Mouse (Mus musculus) layer of hippocampus, adult 2 months (tissue): Measurements from ENCODE around the gene Hist1h4c. TPM values are rescaled to one million over a fixed set of nuclear protein-coding genes. Genes with fewer than 3 reads are reported as not detected.
A peak's percentile ranks its signal among the peaks of the same experiment; 100 is the strongest.

Experiments used
- DNase-seq, 2 experiments: peaks; one replicate each; pipeline ENCODE4 v3.0.0; 2022; ENCODE audit warnings: low spot score in 2 of 2
- H3K27ac ChIP-seq: fragments of 200-600 bp; 2 replicates; pipeline ENCODE4 v1.8.1; 2022
- H3K4me3 ChIP-seq: fragments of 200-600 bp; 2 replicates; pipeline ENCODE4 v1.8.1; 2022; ENCODE audit warnings: mild to moderate bottlenecking
- CTCF ChIP-seq: fragments of 200-600 bp; conservative IDR thresholded peaks from 2 replicates; pipeline ENCODE4 v1.8.1; 2022; ENCODE audit warnings: antibody characterized with exemption, mild to moderate bottlenecking, moderate library complexity
- total RNA-seq, 2 experiments: library from RNA; stranded (reverse); gene quantifications; 2 replicates each; pipeline ENCODE4 v1.2.3; 2021

The Hist1h4c gene
- total RNA-seq, 2 experiments from 2014 or later: 108 to 115 TPM

- no peak for TF ChIP-seq CTCF
- DNase-seq: no peak
- Histone ChIP-seq H3K4me3 (peak overlapping the region; percentile 45; the same call in 1 of the 2 replicates), H3K27ac (peak overlapping the region; percentile 63; the same call in 1 of the 2 replicates)
Observed at GRCm38 (mm10) chr13:23698996-23699395, 742 bp upstream of the Hist1h4c start.

- peak in 1 of 2 experiments; percentile 57 for DNase-seq
- Histone ChIP-seq H3K27ac (peak overlapping the region; percentile 86), H3K4me3 (peak overlapping the region; percentile 63)
- peak; percentile 85 for TF ChIP-seq CTCF
Observed at GRCm38 (mm10) chr13:23697491-23698299, 559 bp downstream of the Hist1h4c start.

- H3K27ac ChIP-seq: no peak overlapping the region
- DNase-seq: no peak
- no peak overlapping the region for H3K4me3 ChIP-seq
- TF ChIP-seq CTCF: no peak
Observed at GRCm38 (mm10) chr13:23696061-23696474, 2.2 kb downstream of the Hist1h4c start.

- no peak within 1 kb of the TSS for H3K4me3 ChIP-seq
- no peak within 1 kb of the TSS for H3K27ac ChIP-seq
- no peak for DNase-seq
- TF ChIP-seq CTCF: no peak
Observed at GRCm38 (mm10) chr13:23695514-23695913, 2.7 kb downstream of the Hist1h4c start, which contains the start of gene Hist1h1t. Gene Hist1h1t, plus strand, starts transcription at chr13:23695814.

GRCm38 (mm10) chr13:23694956-23695355 lies 3.3 kb downstream of the Hist1h4c start:
- H3K4me3 ChIP-seq: no peak overlapping the region
- no peak for DNase-seq
- no peak overlapping the region for H3K27ac ChIP-seq
- TF ChIP-seq CTCF: no peak

GRCm38 (mm10) chr13:23693856-23694440 lies 4.3 kb downstream of the Hist1h4c start:
- Histone ChIP-seq H3K4me3 (no peak overlapping the region), H3K27ac (no peak overlapping the region)
- no peak for TF ChIP-seq CTCF
- no peak for DNase-seq

- H3K4me3 ChIP-seq: no peak overlapping the region
- no peak for TF ChIP-seq CTCF
Observed at GRCm38 (mm10) chr13:23689459-23689858, 8.8 kb downstream of the Hist1h4c start.

GRCm38 (mm10) chr13:23688956-23689355 lies 9.3 kb downstream of the Hist1h4c start:
- TF ChIP-seq CTCF: no peak
- Histone ChIP-seq H3K27ac (no peak overlapping the region), H3K4me3 (no peak overlapping the region)
- DNase-seq: no peak

More at GRCm38 (mm10) chr13:23689459-23689858, 8.8 kb downstream of the Hist1h4c start:
- H3K27ac ChIP-seq: no peak overlapping the region
- DNase-seq: no peak

GRCm38 (mm10) chr13:23687907-23688306 lies 10.3 kb downstream of the Hist1h4c start:
- no peak overlapping the region for H3K27ac ChIP-seq
- H3K4me3 ChIP-seq: no peak overlapping the region
- no peak for TF ChIP-seq CTCF
- no peak for DNase-seq

GRCm38 (mm10) chr13:23687181-23687580 lies 11.1 kb downstream of the Hist1h4c start:
- Histone ChIP-seq H3K27ac (no peak overlapping the region), H3K4me3 (no peak overlapping the region)
- DNase-seq: no peak
- no peak for TF ChIP-seq CTCF

- TF ChIP-seq CTCF: no peak
- DNase-seq: no peak
- Histone ChIP-seq H3K27ac (peak overlapping the region; percentile 51), H3K4me3 (peak overlapping the region; percentile 47)
Observed at GRCm38 (mm10) chr13:23685966-23686365, 12.3 kb downstream of the Hist1h4c start.

GRCm38 (mm10) chr13:23685121-23685861 lies 13.0 kb downstream of the Hist1h4c start:
- no peak for TF ChIP-seq CTCF
- DNase-seq: no peak
- peak overlapping the region; percentile 96 for H3K27ac ChIP-seq
- peak overlapping the region; percentile 64 for H3K4me3 ChIP-seq

- peak overlapping the region; percentile 64 for H3K4me3 ChIP-seq
- peak; percentile 29 to 53 for DNase-seq
- H3K27ac ChIP-seq: peak overlapping the region; percentile 96
Observed at GRCm38 (mm10) chr13:23684295-23684945, 13.8 kb downstream of the Hist1h4c start.
